Mouse (Mus musculus): ENCODE results near the gene Pdlim7. TPM values are rescaled to one million over a fixed set of nuclear protein-coding genes. Genes with fewer than 3 reads are reported as not detected.

The Pdlim7 gene
- total and polyA plus RNA-seq, 3 experiments = 12.3 to 40.6 TPM; not detected in 1

- TF ChIP-seq MAZ (IDR thresholded peaks at IDR 0.05; ENCODE audit: low read depth, low read length) (peak; percentile 65; the same call in 1 of the 2 replicates), SIN3A (IDR thresholded peaks at IDR 0.05; ENCODE audit: low read length) (peak; percentile 47; the same call in 1 of the 2 replicates), MAX (IDR thresholded peaks at IDR 0.05; ENCODE audit: low read length) (peak; percentile 25; the same call in 1 of the 2 replicates), ZMIZ1 (IDR thresholded peaks at IDR 0.05; ENCODE audit: low read depth, low read length) (peak; percentile 95)
Measured at GRCm38 (mm10) chr13:55513111-55513748, at the start of gene Pdlim7 (continued).

- Histone ChIP-seq H3K27me3 (ENCODE audit: control insufficient read depth in 1 of 2, insufficient read depth in 2 of 2, low read length in 2 of 2) (no peaks in the 10 kb centered on the region), H3K4me1 (ENCODE audit: control insufficient read depth in 1 of 2, insufficient read depth in 2 of 2, low read length in 2 of 2) (no peaks in the 10 kb centered on the region), H3K4me3 (ENCODE audit: control insufficient read depth in 1 of 2, insufficient read depth in 1 of 2, low read depth in 2 of 2, low read length in 2 of 2) (no peak overlapping the region), H3K36me3 (ENCODE audit: control insufficient read depth in 1 of 2, insufficient read depth in 2 of 2, low read length in 2 of 2) (peaks cover 0 to 1% of the 10 kb centered on the region in 2 experiments; a peak in 1 of 4 replicates), H3K9ac (ENCODE audit: control insufficient read depth, low read depth, low read length, poor library complexity, severe bottlenecking) (no peak overlapping the region), H3K9me3 (replicated peaks; ENCODE audit: insufficient read depth, low read length) (no peaks in the 10 kb centered on the region), H3K27ac (ENCODE audit: control insufficient read depth, low read depth, low read length) (no peak overlapping the region), H3K79me2 (ENCODE audit: control insufficient read depth, insufficient read depth, low read length, poor library complexity) (no peaks in the 10 kb centered on the region)
- TF ChIP-seq RCOR1 (IDR thresholded peaks at IDR 0.05; ENCODE audit: low read depth, low read length) (no peak), ELF1 (IDR thresholded peaks at IDR 0.05; ENCODE audit: low read depth, low read length) (no peak), TCF12 (IDR thresholded peaks at IDR 0.05; ENCODE audit: low read depth, low read length) (no peak), MYC (IDR thresholded peaks at IDR 0.05; ENCODE audit: low read depth, low read length) (no peak), GATA1 (IDR thresholded peaks at IDR 0.05; ENCODE audit: low read depth, low read length) (no peak), MEF2A (IDR thresholded peaks at IDR 0.05; ENCODE audit: extremely low read depth, insufficient replicate concordance, low read depth, low read length, poor library complexity, severe bottlenecking) (no peak), USF2 (IDR thresholded peaks at IDR 0.05; ENCODE audit: borderline replicate concordance in 1 of 2, insufficient read depth in 1 of 2, low read depth in 1 of 2, low read length in 2 of 2) (no peak), POLR2AphosphoS2 (IDR thresholded peaks at IDR 0.05; ENCODE audit: low read length) (no peak), TAL1 (IDR thresholded peaks at IDR 0.05; ENCODE audit: low read length) (no peak)
- no peak for DNase-seq (ENCODE audit: low read depth, low spot score)
Measured at GRCm38 (mm10) chr13:55557499-55557898, 44.0 kb upstream of the Pdlim7 start.

GRCm38 (mm10) chr13:55555921-55556320 lies 42.4 kb upstream of the Pdlim7 start:
- H3K27me3 ChIP-seq (ENCODE audit: control insufficient read depth in 1 of 2, insufficient read depth in 2 of 2, low read length in 2 of 2) = no peaks in the 10 kb centered on the region
- no peaks in the 10 kb centered on the region for H3K4me1 ChIP-seq (ENCODE audit: control insufficient read depth in 1 of 2, insufficient read depth in 2 of 2, low read length in 2 of 2)
- no peak overlapping the region for H3K9ac ChIP-seq (ENCODE audit: control insufficient read depth, low read depth, low read length, poor library complexity, severe bottlenecking)
- no peak for DNase-seq (ENCODE audit: low read depth, low spot score)
- no peak overlapping the region for H3K27ac ChIP-seq (ENCODE audit: control insufficient read depth, low read depth, low read length)
- no peak overlapping the region for H3K4me3 ChIP-seq (ENCODE audit: control insufficient read depth in 1 of 2, insufficient read depth in 1 of 2, low read depth in 2 of 2, low read length in 2 of 2)
- no peaks in the 10 kb centered on the region for H3K9me3 ChIP-seq (replicated peaks; ENCODE audit: insufficient read depth, low read length)
- H3K79me2 ChIP-seq (ENCODE audit: control insufficient read depth, insufficient read depth, low read length, poor library complexity) = no peaks in the 10 kb centered on the region
- no peaks in the 10 kb centered on the region; a peak in 1 of 4 replicates for H3K36me3 ChIP-seq (ENCODE audit: control insufficient read depth in 1 of 2, insufficient read depth in 2 of 2, low read length in 2 of 2)
- no peak for TF ChIP-seq TAL1 (IDR thresholded peaks at IDR 0.05; ENCODE audit: low read length)
- TF ChIP-seq USF1 (IDR thresholded peaks at IDR 0.05; ENCODE audit: low read depth, low read length) = no peak

All from MEL (cell line).